Mouse (Mus musculus): ENCODE data around the gene Rnf11.
"Not testable (repeated sequence)": the region's sequence is repeated elsewhere in the genome, so short reads cannot be mapped to it uniquely, and the experiment has no call there.

Rnf11 gene

DNA sequence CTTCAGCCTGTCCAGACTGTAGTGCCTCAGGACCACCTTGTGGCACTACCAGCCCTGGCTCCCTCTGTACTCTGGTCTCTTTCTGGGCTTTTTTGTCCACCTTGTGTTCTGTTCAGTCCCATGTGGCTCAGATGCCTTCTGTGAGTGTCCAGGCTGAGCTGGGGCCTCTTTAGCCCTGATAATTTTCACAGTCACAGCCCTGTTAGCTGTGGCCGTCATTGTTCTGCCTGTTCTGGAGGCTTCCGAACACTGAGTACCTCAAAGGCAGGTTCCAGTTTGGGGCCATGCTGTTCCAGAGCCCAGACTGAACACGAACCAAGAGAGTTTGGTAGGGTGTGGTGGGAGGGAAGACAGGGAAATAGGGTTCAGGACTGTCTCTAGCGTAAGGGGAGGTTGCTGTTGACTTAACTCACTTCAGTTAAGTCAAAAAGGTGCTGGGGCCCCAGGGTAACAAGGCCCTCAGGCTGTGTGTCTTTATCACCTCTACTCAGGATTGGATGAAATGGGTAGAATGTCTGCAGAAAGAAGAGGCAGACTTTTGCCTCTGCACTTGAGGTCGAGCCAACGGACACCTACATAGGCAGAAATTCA, 73.1 kb downstream of the Rnf11 start:
- no peak for DNase-seq (ENCODE audit: low spot score)

DNA sequence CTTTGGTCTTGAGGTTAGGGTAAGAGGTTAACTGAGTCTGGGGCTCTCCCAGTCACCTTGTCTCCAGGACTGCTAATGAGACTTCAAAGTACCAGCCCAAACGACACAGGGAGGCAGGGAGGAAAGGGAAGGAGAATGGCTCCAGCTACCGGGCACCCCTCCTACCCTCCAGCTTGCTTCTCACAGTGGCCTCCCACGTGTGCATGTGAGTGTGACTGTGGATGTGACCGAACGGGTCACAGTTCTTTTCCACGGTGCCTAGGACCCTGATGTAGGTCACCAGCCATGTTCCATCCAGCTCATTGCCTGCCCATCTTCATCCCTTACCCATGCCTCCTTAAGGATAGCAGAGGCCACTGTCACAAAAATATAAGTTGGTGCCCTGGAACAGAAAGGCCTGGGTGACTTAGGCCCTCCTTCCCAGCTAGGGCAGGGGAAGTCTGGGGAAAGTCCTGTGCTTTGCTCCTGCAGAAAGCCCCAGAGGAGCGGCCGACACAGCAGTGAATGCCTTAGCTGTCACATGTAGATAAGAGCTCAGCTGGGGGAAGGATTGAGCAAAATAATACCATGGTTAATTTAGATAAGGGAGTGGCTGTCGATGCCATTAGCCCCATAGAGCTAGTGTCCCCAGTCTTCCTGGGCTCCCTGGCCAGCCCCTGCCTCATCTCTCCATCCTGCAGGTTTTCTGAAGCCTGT, 73.7 kb downstream of the Rnf11 start:
- DNase-seq (ENCODE audit: low spot score): no peak

DNA sequence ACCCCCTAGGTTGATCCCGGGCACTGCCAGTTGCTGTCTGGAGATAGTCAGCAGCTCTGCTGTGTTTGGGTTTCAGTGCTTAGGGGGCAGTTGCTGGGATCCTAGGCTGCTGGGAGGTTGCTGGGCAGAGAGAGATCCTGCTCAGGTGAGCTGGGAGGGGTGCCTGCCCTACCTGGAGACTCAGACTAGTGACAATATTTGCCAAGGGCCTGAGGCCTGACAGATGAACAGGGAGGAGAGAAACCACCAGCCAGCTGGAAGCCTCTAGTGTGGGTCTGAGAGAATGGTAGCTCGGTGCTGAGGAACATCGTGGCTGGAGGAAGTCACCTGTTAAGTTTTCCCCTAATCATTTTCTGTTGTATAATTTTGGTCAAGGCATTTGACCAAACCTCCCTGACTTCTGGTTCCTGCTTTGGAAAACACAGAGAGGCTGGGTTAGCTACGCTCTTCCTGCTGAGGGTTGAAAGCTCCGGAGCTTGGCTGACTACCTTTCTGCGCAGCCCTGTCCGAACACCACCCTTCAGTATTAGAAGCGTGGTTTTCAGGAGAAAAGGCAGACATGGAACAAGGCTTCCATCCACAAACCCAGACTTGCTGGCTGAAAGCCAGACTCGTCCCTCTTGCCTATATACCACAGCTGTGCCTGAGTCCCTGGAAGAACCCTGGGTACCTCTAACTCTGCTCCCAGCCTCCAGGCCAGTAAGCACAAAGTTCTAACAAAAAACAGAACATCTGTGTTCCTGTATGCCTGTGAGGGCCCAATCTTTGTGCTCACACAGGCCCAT, 76.6 kb downstream of the Rnf11 start:
- DNase-seq (ENCODE audit: low spot score): no peak

DNA sequence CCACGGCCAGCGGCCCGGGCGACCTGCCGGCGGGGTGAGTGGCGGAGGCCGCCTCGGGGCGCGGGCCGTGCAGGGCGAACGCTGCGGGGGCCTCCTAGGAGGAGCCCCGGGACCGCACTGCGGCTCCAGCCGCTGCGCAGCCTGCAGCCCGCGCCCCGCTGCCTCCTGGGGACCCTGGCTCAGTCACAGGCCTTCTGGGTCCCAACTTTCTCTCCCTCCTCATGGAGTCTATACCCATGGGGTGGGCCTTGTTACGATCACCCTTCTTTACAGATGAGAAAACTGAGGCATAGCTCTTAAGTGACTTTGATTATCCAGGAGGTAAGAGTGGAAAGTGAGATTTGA, 77.4 kb downstream of the Rnf11 start:
- no peak for DNase-seq (ENCODE audit: low spot score)

DNA sequence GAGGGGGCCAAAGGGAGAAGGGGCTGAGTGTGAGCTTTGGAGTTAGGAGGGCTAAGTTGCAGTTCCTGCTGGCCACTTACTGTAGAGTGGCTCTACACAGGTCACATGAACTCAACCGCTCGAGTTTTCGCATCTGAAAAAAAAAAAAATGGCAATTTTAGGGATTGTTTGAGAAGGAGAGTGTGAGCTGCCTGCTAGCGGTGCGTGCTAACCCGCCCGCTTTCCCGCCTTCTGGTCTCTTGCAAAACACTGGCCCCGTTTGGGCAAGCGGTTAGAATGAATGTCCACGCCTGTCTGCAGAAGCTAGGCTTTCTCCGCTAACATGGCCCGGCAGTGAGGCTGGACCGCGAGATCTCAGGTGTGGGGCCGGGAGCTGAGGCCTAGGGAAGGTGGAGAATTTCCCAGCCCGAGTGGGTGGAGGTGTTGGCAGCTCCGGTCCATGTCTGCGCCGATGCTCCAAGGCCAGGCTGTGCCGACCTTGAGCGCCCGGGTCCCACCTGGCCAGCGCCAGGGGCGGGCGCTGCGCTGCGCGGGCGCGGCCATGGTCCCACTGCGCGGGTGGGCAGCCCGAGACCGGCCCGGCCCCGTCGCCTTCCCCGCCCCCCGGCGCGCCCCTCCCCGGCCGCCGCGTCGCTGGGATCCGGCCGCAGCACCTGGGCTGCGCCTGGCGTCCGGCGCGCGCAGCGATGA, 77.9 kb downstream of the Rnf11 start, which contains the start of gene Ttc39a:
TSS of gene Ttc39a (plus strand) at position 138 of the 690 bp plus-strand sequence.
- peak; percentile 65 for DNase-seq (ENCODE audit: low spot score)

DNA sequence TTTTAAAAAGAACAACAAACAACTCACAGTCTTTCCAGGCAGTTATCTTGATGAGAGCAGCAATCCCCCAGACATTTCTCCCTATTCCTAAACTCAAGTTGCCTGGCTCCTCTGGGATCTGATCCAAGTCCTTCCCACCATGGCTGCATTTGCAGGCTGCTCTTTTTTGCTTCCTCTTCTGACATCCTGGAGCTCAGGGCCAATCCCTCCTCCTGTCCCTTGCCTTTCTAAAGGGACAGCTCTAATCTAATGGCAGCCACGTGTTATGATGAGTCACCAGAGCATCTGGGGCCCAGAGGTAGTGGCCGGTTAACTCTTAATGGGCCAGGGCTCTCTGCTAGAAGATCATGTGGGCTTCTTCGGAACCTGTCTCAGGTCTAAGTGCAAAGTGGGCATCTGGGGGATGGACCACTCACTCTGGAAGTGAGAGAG, 78.5 kb downstream of the Rnf11 start:
- DNase-seq (ENCODE audit: low spot score): peak; percentile 73

DNA sequence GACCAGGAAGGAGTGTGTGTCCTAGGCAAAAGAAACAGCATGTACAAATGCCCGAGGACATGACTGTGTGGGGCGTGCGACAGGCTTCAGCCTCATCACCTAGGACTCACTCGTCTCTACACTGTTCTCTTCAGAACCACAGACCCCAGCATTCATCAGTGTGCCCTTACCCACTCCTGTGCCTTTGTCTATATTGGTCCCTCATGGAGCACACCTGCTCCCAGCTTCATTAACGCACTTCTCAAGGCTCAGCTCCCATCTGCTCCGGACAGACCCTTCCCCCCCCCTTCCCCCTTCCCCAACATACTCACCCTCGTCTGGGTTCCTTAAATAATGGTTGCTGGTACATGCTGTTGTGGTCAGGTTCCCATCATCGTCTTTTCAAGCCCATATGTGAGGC, 79.1 kb downstream of the Rnf11 start:
- DNase-seq (ENCODE audit: low spot score): no peak

DNA sequence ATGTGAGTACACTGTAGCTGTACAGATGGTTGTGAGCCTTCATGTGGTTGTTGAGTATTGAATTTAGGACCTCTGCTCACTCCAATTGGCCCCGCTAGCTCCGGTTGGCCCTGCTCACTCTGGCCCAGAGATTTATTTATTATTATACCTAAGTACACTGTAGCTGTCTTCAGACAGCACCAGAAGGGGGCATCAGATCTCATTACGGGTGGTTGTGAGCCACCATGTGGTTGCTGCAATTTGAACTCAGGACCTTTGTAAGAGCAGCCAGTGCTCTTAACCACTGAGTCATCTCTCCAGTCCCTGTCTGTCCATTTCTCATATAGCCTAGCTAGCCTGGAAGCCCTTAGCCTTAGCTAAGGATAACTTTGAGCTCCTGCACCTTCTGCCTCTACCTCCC, 79.6 kb downstream of the Rnf11 start:
- DNase-seq (ENCODE audit: low spot score): not testable (repeated sequence)

DNA sequence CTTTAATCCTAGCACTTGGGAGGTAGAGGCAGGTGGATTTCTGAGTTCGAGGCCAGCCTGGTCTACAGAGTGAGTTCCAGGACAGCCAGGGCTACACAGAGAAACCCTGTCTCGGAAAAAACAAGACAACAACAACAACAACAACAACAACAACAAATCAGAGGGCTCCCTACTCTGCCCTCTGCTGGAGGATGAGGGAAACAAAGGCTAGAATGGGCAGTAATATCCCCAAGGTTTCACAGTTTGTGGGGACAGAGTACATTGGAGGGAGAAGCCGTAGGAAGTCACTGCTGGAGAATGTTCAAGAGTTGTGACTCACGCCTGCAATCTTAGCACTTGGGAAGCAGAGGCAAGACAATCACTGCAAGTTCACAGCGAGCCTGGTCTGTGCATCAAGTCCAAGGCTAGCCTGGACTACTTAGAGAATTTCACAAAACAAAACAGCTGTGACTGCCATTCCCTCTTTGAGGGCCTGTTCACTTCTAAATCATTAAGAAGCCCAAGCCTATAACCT, 83.3 kb downstream of the Rnf11 start:
- no peak for DNase-seq (ENCODE audit: low spot score)
